Mouse (Mus musculus) brown adipose tissue, adult 24 weeks (tissue): Measurements from ENCODE around the gene Mfsd4b1. TPM values are rescaled to one million over a fixed set of nuclear protein-coding genes. Genes with fewer than 3 reads are reported as not detected.
A peak's percentile ranks its signal among the peaks of the same experiment; 100 is the strongest.
"Not testable (repeated sequence)": the region's sequence is repeated elsewhere in the genome, so short reads cannot be mapped to it uniquely, and the experiment has no call there.

Source experiments
- H3K27ac ChIP-seq: fragments of 200-500 bp; replicated peaks from 2 replicates; pipeline ENCODE4 v1.5.1; 2012; ENCODE audit warnings: low read depth, mild to moderate bottlenecking, low read length
- H3K4me1 ChIP-seq: fragments of 200-500 bp; 2 replicates; pipeline ENCODE4 v1.6.1; 2012; ENCODE audit warnings: low read length, mixed read lengths; ENCODE audit not compliant: control insufficient read depth, insufficient read depth, insufficient read length
- H3K4me3 ChIP-seq: fragments of 200-500 bp; 2 replicates; pipeline ENCODE4 v1.5.1; 2012; ENCODE audit warnings: low read depth, mild to moderate bottlenecking, low read length, moderate library complexity; ENCODE audit not compliant: insufficient read depth
- polyA plus RNA-seq: library from polyadenylated mRNA; stranded (reverse); fragments of >200 nt; gene quantifications from 2 replicates; pipeline ENCODE4 v1.2.4, GENCODE M21; 2012; ENCODE audit not compliant: missing spikeins, insufficient read depth, insufficient read length

Mfsd4b1 gene
- polyA plus RNA-seq, 1 experiment: 9.7 TPM

DNA sequence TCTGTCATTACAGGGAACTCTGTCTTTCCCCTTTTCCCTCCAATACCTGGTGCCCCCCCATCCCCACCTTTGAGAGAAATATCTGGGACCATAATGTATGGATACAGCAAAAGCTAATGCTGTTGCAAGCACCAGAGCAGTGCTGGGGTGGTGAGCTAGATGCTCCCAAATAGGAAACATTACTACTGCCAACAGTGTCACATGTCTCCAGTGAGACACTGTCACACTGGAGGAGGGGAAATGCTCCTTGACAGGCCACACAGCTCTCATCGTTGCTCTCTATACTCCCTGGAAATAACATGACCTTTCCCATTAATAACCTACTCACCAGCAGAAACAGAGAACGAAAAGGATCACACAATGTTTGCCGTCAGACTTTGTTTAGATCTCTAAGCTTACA is 5.6 kb downstream of the Mfsd4b1 start:
- H3K4me3 ChIP-seq: no peak overlapping the region
- H3K4me1 ChIP-seq: peaks cover 5% of the 10 kb centered on the region; the same call in 1 of the 2 replicates
- H3K27ac ChIP-seq: peak overlapping the region; percentile 85

DNA sequence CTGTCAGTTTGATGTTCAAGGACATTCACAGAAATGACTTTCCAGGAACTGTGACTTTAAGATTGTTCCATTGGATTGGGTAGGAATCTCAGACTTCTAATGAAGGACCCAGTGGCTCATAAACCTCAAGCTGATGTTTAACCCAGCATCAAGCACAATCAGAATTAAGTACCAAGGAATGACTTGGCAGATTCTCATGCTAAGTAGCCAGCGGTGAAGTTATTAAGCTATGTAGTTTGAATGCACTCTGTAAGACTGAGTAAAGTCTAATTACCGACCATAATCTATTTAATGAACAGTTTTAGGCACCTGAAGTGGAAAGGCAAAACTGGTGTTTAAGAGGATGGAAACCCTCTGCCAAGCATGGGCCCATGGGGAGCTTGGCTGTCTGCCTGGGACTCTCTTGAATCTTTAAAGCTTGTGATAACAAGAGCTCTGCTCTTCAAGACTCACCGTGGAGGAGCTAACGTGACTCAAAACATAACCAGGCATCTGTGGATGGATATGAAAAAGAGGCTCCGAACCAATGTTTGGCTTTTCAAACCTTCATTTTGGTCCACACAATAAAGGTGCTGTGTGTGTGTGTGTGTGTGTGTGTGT is 6.7 kb downstream of the Mfsd4b1 start:
- H3K4me3 ChIP-seq: no peak overlapping the region
- H3K27ac ChIP-seq: no peak overlapping the region; the same call in 1 of the 2 replicates

DNA sequence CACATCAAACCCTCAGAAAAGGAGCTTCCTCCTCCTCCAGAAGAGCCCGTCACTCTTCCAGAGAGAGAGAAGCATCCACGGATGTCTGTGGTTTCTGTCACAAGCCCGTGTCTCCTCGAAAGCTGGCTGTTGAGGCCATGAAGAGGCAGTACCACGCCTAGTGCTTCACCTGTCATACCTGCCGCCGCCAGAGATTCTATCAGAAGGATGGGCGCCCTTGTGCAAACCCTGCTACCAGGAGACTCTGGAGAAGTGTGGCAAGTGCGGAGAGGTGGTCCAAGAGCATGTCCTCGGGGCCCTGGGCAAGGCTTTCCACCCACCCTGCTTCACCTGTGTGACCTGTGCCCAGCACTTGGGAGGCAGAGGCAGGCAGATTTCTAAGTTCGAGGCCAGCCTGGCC is 15.5 kb downstream of the Mfsd4b1 start:
- H3K27ac ChIP-seq: no peak overlapping the region
- no peak overlapping the region for H3K4me3 ChIP-seq
- no peaks in the 10 kb centered on the region for H3K4me1 ChIP-seq

More for the DNA sequence above, 6.7 kb downstream of the Mfsd4b1 start:
- H3K4me1 ChIP-seq: peaks cover 5% of the 10 kb centered on the region; the same call in 1 of the 2 replicates

DNA sequence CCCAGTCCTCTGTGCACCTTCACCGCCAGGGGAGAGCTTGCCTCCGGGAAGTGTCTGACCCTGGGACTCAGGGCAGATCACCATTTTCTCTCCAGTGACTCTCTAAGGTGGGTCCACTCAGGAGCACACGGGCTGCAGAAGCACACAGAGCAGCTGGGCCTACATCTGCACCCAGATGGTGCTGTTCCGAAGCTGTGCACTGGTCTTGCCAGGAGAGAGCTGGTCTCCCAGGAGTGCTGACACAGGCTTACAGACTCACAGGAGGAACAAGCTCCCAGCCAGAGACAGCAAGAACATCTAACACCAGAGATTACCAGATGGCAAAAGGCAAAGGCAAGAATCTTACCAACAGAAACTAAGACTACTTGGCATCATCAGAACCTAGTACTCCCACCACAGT is 16.2 kb downstream of the Mfsd4b1 start:
- H3K4me1 ChIP-seq, H3K4me3 ChIP-seq: not testable (repeated sequence)

DNA sequence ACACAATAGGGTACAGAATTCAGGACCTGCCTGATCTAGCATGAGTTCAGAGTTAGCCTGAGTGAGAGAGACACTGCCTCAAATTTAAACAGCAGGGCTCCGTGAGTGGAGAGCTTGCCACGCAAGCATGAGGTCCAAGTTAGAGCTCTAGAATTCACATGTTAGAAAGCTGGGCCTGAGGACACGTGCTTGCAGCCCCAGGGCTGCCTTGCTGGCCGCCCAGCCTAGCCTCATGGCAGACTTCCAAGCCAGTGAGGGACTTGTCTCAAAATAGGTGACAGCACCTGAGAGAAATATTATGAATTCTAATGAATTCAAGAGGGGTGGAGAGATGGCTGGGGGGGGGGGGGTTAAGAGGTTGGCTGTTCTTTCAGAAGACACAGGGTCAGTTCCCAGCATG is 17.1 kb downstream of the Mfsd4b1 start:
- no peak overlapping the region for H3K4me3 ChIP-seq
- H3K4me1 ChIP-seq: no peaks in the 10 kb centered on the region
- H3K27ac ChIP-seq: no peak overlapping the region

More for the DNA sequence above, 16.2 kb downstream of the Mfsd4b1 start:
- not testable (repeated sequence) for H3K27ac ChIP-seq

DNA sequence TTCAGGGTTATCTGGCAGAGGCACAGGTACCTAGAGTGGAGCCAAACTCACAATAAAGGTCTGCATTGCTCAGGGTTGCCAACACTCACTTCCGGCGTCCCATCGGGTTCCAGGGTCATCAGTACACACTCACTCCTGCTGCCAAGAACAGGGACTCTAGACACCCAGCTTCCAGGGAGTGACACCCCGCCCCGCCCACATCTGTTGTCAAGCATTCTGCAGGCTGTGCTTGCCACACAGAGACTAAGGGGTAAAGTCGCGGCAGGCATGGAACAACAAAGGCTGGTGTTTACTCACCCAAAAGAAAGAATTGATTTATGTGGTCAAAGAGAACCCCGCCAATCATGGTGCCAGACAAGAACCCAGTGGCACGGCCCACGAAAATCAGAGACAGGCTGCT is 18.1 kb downstream of the Mfsd4b1 start:
- H3K4me3 ChIP-seq: no peak overlapping the region
- no peak overlapping the region for H3K27ac ChIP-seq
- no peaks in the 10 kb centered on the region for H3K4me1 ChIP-seq

DNA sequence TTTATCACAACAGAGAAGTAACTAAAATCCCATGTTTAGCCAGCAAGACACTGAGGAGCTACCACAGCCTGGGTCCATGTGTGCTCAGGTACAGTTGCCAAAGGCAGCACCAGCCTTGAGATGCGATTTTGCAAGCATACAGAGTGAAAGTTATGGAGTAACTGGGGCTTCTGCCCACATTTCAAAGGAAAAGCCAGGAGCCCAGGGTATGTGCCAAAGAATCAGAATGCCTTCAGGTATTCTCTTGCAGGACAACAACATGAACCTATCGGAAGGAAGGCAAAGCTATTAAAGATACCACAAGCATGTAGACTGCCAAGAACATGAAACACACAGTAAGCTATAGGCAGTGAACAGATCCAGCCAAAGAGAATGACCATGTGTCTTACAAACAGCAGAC is 24.3 kb downstream of the Mfsd4b1 start:
- Histone ChIP-seq H3K27ac (no peak overlapping the region), H3K4me1 (no peaks in the 10 kb centered on the region), H3K4me3 (no peak overlapping the region)

DNA sequence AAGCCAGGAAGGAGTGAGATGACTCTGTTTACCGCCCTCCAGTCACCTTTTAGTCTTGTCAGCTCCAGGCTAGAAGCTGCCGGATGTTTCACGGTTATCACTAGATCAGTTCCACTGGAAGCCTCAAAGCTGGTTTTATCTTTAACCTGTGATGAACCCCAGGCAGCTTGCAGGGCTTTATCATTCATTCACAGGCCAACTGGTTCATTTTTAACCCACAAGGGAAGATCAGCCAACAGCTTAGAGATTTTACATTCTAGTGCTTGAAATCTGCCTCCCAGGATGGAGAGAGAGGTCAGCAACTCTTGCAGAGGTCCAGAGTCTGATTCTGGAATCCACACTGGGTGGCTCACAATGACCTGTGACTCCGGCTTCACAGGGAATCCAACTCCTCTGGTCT is 33.9 kb downstream of the Mfsd4b1 start:
- Histone ChIP-seq H3K27ac (no peak overlapping the region), H3K4me1 (no peaks in the 10 kb centered on the region)

DNA sequence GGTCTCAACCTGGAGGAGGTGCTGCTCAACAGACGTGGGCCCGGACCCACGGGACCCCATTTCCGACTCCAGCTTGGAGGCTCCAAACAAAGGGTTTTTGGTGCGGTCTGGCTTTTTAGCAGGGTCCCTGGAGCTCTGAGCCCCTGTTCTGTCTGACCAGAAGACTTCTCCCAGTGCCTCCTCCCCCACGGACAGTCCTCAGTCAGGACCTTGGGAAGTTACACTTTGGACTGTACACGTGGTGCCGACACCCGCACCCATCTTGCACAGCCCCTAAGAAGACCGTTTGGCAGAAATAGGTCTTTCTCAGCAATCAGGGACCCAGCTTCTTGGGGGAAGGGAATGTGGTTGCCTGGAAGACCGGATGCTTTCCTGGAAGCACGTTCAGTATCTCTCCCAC is 38.6 kb downstream of the Mfsd4b1 start, which contains the start of gene Mfsd4b5:
Gene Mfsd4b5, minus strand, starts transcription at position 181 of the 400 bp plus-strand sequence.
- H3K4me3 ChIP-seq: no peak within 1 kb of the TSS
- H3K4me1 ChIP-seq: no peaks in the 10 kb centered on the region
- no peak within 1 kb of the TSS for H3K27ac ChIP-seq

More for the DNA sequence above, 33.9 kb downstream of the Mfsd4b1 start:
- H3K4me3 ChIP-seq: no peak overlapping the region

DNA sequence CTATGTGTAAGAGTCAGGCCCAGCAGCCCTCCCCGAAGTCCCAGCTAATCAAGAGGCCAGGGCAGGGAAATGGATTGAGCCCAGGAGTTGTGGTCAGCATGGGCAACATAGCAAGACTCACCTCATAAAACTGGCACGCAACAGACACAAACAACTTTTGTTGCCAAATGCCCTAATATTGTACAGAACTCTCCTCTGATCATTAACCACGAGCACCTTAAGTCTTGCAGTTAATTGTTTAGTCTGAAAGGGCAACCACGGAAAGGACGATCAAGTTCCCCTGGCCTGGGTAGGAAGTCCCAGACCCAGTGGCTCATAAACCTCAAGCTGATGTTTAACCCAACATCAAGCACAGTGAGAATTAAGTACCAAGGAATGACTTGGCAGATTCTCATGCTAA is 42.5 kb downstream of the Mfsd4b1 start:
- Histone ChIP-seq H3K27ac (no peak overlapping the region), H3K4me1 (no peaks in the 10 kb centered on the region), H3K4me3 (no peak overlapping the region)

DNA sequence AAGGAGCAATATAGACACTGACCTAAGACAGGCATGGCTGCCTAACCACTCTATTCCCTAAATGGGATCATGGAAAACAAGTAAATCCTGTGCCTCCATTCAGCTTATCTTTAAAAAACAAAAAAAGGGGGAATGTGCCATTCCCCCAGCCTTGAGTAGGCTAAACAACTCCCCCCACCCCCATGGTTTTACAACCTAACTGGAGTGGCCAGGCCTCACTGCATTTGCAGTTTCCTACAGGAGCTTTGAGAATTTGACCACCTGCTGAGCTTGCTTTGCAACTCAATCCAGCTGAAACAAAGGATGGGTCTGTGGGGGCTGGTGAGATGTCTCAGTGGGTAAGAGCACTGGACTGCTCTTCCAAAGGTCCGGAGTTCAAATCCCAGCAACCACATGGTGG is 46.8 kb downstream of the Mfsd4b1 start:
- H3K4me1 ChIP-seq: no peaks in the 10 kb centered on the region
- no peak overlapping the region for H3K27ac ChIP-seq
- no peak overlapping the region for H3K4me3 ChIP-seq

DNA sequence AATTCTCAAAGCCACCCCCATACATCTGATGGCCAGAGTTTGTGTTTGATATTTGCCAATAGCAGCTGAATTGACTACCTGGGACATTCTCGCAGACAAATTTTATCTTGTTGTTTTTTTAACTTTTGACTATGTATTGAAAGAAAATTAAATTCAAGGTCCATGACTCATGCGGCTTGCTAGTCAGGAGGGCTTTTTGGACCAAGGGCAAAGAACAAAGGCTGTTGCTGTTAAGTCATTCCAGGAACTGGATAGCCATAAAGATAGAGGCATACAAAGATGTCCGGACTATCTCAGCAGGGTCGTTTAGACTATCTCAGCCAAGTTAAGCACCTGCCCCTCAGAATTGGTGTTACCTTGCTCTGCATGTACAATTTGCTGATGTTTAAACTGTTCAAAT is 47.7 kb downstream of the Mfsd4b1 start:
- Histone ChIP-seq H3K27ac (no peak overlapping the region), H3K4me3 (no peak overlapping the region), H3K4me1 (no peaks in the 10 kb centered on the region)

DNA sequence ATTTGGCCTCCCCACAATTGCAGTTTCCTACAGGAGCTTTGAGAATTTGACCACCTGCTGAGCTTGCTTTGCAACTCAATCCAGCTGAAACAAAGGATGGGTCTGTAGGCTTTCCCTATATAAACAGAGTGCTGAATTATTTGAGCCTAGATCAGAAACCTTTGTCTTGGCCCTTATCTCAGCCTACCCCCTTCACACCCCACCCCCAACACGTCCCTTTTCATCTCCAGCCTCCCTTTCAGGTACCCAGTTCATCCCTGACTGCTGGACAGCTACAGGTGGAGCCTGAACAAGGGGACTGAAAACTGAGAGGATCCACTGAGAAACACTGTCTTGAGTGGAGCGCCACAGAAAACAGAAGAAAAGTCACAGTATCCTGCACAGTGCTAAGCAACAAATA is 49.3 kb downstream of the Mfsd4b1 start:
- no peaks in the 10 kb centered on the region for H3K4me1 ChIP-seq
- no peak overlapping the region for H3K27ac ChIP-seq
- H3K4me3 ChIP-seq: no peak overlapping the region

DNA sequence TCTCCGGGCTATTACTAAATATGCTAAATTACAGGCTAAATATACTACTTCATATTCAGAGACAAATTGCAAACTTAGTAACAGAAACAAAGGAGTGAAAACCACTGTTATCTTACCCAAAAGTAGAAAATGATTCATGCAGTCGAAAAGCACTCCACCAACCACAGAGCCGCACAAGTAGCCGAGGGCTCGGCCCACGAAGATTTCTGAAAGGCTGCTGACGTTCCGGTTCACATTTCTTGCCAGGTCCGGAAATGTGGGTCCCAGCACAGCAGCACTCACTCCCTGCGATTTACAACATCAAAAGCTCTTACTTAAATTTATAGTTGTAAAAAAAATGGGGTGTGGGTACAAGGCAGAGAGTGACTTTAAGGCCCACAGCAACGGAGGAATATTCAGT is 50.1 kb downstream of the Mfsd4b1 start:
- H3K27ac ChIP-seq: no peak overlapping the region
- H3K4me1 ChIP-seq: no peaks in the 10 kb centered on the region
- H3K4me3 ChIP-seq: no peak overlapping the region

DNA sequence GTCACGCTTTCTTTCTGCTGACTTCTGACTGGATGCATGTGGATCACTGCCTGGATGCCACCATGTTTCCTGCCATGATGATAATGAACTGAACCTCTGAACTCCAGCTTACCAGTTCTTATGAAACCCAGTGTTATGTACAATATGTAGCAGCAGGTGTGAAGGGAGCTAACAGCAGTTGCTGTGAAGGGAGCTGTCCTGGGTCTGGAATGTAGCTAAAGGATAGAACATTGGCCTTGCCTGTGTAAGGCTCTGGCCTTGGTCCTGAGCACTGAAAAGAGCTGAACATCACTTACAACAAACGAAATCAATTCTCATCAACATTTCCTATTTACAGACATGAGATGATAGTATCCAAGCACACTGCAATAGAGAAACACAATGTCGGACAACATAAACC is 57.6 kb downstream of the Mfsd4b1 start:
- no peak overlapping the region for H3K4me3 ChIP-seq
- no peaks in the 10 kb centered on the region for H3K4me1 ChIP-seq
- H3K27ac ChIP-seq: no peak overlapping the region

DNA sequence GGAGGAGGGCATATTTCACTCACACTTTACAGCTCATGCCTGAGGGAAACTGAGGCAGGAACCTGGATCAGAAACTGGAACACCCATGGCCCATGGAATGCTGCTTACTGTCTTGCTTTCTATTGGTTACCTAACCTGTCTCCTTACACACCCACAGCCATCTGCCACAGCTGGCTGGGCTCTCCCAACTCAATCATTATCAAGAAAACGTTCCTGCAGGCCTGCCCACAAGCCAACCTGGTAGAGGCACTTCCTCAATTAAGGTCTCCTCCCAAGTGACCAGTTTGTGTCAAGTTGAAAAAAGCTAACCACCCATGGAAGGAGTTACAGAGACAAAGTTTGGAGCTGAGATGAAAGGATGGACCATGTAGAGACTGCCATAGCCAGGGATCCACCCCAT is 63.2 kb downstream of the Mfsd4b1 start:
- H3K4me1 ChIP-seq: no peaks in the 10 kb centered on the region
- no peak overlapping the region for H3K27ac ChIP-seq
- H3K4me3 ChIP-seq: no peak overlapping the region
